Mouse (Mus musculus) testis, adult 2 months (tissue): ENCODE measurements around the gene Slc31a1. TPM values are rescaled to one million over a fixed set of nuclear protein-coding genes. Genes with fewer than 3 reads are reported as not detected.

Source experiments
- H3K27ac ChIP-seq: fragments of 200-500 bp; 2 replicates; pipeline ENCODE4 v1.5.1; 2012; ENCODE audit warnings: low read depth, low read length; ENCODE audit not compliant: control insufficient read depth, insufficient read depth
- H3K27me3 ChIP-seq: fragments of 200-500 bp; 2 replicates; pipeline ENCODE4 v1.6.1; 2012; ENCODE audit warnings: mild to moderate bottlenecking, low read length, moderate library complexity; ENCODE audit not compliant: control insufficient read depth, insufficient read depth
- H3K36me3 ChIP-seq: fragments of 200-500 bp; 2 replicates; pipeline ENCODE4 v1.6.1; 2012; ENCODE audit warnings: mild to moderate bottlenecking, low read length; ENCODE audit not compliant: control insufficient read depth, insufficient read depth
- H3K4me1 ChIP-seq: fragments of 200-500 bp; 2 replicates; pipeline ENCODE4 v1.6.1; 2012; ENCODE audit warnings: low read length; ENCODE audit not compliant: control insufficient read depth, insufficient read depth
- H3K4me3 ChIP-seq: fragments of 200-500 bp; 2 replicates; pipeline ENCODE4 v1.5.1; 2012; ENCODE audit warnings: low read depth, mild to moderate bottlenecking, low read length, moderate library complexity, mixed read lengths; ENCODE audit not compliant: control insufficient read depth
- CTCF ChIP-seq: fragments of 200-500 bp; IDR thresholded peaks from 2 replicates; pipeline ENCODE4 v1.5.1; 2012; ENCODE audit warnings: low read depth, mild to moderate bottlenecking, inconsistent platforms, low read length, moderate library complexity; ENCODE audit not compliant: control insufficient read depth, insufficient read depth, insufficient replicate concordance
- POLR2A ChIP-seq: fragments of 200-500 bp; IDR thresholded peaks from 2 replicates; pipeline ENCODE4 v1.6.1; 2012; ENCODE audit warnings: low read depth, mild to moderate bottlenecking, inconsistent platforms, low read length, moderate library complexity; ENCODE audit not compliant: control insufficient read depth
- polyA plus RNA-seq: library from polyadenylated mRNA; depleted of rRNA; stranded (reverse); fragments of >200 nt; gene quantifications from 2 replicates; pipeline ENCODE4 v1.2.3, GENCODE M21; 2012

Gene Slc31a1
- polyA plus RNA-seq, 1 experiment: 18.1 TPM

DNA sequence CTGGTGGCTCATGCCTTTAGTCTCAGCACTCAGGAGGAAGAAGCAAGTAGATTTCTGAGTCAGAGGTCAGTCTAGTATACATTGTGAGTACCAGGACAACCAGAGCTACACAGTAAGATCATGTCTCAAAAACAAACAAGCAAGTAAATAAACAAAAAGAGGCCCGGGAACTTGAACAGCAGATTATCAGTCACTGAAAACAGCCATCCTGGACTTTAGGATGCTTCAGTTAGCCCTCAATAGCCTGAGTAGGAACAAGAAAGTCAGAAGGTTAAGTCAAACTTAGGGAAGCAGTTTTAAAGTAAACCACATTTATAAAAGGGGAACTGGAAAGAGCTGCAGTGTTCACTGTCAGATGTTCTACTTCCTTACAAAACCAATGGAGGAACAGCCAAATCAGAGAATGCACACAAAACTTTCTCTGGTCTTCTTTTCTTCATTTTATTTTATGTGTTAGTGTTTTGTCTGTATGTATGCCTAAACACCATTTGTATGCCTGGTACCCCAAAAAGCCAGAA is 2.8 kb upstream of the Slc31a1 start:
- TF ChIP-seq CTCF (no peak), POLR2A (no peak)
- peaks cover 2% of the 10 kb centered on the region; the same call in 1 of the 2 replicates for H3K4me1 ChIP-seq

DNA sequence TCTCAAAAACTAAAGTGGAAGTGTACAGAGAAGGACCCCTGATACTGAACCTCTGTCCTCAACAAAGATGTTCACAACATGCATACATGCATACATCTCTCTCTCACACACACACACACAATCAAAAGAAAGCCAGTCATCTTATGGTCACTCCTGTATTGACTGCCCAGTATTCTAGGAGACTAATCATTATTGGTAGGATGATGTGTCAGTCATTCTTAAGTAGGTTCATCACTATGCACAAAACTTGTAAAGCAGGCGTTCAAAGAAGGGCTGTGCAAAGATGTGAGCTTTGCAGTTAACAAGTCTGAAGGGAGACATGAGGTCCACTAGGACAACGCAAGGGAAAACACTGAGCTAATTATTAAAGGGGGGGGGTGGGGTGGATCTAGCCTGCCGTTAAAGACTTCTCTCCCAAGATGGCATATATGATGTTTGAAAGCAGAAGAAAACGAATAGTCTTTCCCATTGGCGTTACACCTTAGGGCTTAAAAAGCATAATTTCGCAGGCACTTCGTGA is 1.2 kb upstream of the Slc31a1 start:
- Histone ChIP-seq H3K4me1 (peaks cover 2% of the 10 kb centered on the region; the same call in 1 of the 2 replicates), H3K27me3 (no peaks in the 10 kb centered on the region), H3K4me3 (peak overlapping the region; percentile 91; the same call in 1 of the 2 replicates), H3K36me3 (no peaks in the 10 kb centered on the region), H3K27ac (peak overlapping the region; percentile 79; the same call in 1 of the 2 replicates)
- TF ChIP-seq CTCF (no peak), POLR2A (no peak)

More for the DNA sequence above, 2.8 kb upstream of the Slc31a1 start:
- Histone ChIP-seq H3K4me3 (no peak overlapping the region), H3K36me3 (no peaks in the 10 kb centered on the region), H3K27me3 (no peaks in the 10 kb centered on the region), H3K27ac (no peak overlapping the region)

DNA sequence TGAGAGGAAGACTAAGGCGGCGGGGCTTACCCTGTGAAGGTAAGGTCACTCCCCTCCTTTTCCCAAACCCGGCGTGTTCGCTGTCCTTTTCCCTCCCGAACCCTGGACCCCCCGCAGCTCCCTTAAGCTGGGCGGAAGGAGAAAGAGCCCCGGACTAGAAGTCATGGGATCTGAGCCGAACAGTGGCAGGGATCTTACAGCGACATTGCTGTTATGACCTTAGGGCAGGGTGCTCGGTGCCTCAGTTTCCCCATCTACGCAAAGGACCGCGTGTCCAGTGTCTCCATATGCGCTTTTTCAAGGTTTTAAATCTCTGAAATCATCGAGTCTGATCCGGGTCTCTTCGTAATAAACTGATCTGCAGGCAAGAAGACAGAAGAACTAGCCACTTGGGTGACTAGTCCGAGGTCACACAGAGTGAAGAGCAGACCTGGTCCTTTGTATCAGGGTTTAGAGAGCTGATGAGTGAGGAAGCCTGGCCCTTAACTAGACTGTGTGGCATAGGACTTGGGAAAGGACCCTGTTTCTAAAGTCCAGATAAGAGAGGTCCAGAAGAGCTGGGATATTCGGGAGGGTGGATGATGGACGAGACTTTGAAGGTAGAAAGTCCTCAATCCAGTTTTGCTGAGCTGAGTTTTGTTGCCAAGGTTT is 403 bp downstream of the Slc31a1 start:
- H3K27me3 ChIP-seq: no peaks in the 10 kb centered on the region
- H3K4me3 ChIP-seq: peak overlapping the region; percentile 91
- H3K36me3 ChIP-seq: no peaks in the 10 kb centered on the region
- TF ChIP-seq POLR2A (no peak), CTCF (no peak)
- H3K4me1 ChIP-seq: peaks cover 2% of the 10 kb centered on the region; the same call in 1 of the 2 replicates
- peak overlapping the region; percentile 83 for H3K27ac ChIP-seq

DNA sequence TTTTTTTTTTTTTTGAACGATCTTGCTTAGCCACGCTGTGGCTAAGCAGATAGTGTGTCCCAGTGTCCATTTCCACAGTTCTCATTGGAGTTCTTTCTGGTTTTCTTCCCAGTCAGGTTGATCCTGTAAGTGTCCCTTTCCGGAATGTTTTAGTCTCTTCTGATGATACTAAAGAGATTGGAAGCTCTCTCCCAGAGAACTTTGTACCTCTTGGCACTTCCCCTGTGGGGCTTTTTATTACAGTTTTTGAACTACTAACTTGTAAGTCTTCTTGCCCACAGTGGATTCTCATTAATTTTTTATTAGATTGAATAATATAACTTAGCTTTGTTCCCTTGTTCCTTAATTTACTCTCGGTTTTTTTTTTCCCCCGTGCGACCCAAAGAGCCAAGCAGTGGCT is 1.0 kb downstream of the Slc31a1 start:
- Histone ChIP-seq H3K4me1 (peaks cover 2% of the 10 kb centered on the region; the same call in 1 of the 2 replicates), H3K27ac (no peak overlapping the region), H3K4me3 (peak overlapping the region; percentile 91; the same call in 1 of the 2 replicates)

DNA sequence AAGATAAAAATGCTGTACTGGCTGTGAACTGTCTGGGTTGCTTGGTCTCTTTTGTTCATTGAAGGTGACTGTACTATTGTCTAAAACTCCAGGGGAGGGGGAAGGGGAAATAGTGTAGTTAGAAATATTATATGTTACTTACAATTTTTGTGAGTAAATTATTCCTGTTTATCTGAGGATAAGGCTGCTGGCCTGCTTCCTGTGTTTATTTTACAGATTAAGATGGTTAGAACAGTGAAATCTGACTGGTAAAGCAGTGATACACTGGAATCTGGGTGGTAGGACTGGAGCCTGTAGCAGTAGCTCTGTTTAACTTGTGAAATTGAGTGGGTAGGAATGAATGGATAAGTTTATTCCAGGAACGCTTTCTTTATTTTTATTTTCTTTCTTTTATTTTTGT is 1.5 kb downstream of the Slc31a1 start:
- no peak overlapping the region for H3K27ac ChIP-seq

More for the DNA sequence above, 1.0 kb downstream of the Slc31a1 start:
- no peaks in the 10 kb centered on the region for H3K27me3 ChIP-seq
- TF ChIP-seq POLR2A (no peak), CTCF (no peak)
- no peaks in the 10 kb centered on the region for H3K36me3 ChIP-seq

DNA sequence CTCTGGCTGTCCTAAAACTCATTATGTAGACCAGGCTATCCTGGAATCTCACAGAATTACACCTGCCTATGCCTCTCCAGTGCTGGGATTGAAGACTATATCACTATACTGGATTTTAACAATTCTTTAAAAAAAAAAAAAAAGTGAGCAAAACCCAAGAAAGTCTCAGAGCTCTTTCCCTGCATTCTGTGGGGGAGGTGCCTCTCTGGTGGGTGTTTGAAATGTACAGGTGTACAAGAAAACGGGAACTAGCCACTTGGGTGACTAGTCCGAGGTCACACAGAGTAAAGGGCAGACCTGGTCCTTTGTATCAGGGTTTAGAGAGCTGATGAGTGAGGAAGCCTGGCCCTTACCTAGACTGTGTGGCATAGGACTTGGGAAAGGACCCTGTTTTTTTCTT is 1.9 kb downstream of the Slc31a1 start:
- no peaks in the 10 kb centered on the region for H3K27me3 ChIP-seq
- no peak overlapping the region for H3K4me3 ChIP-seq
- peaks cover 2% of the 10 kb centered on the region; the same call in 1 of the 2 replicates for H3K4me1 ChIP-seq
- TF ChIP-seq CTCF: no peak
- no peak for TF ChIP-seq POLR2A
- no peak overlapping the region for H3K27ac ChIP-seq
- H3K36me3 ChIP-seq: no peaks in the 10 kb centered on the region

More for the DNA sequence above, 1.5 kb downstream of the Slc31a1 start:
- H3K36me3 ChIP-seq: no peaks in the 10 kb centered on the region
- TF ChIP-seq CTCF (no peak), POLR2A (no peak)
- H3K27me3 ChIP-seq: no peaks in the 10 kb centered on the region
- peaks cover 2% of the 10 kb centered on the region; the same call in 1 of the 2 replicates for H3K4me1 ChIP-seq
- H3K4me3 ChIP-seq: no peak overlapping the region

DNA sequence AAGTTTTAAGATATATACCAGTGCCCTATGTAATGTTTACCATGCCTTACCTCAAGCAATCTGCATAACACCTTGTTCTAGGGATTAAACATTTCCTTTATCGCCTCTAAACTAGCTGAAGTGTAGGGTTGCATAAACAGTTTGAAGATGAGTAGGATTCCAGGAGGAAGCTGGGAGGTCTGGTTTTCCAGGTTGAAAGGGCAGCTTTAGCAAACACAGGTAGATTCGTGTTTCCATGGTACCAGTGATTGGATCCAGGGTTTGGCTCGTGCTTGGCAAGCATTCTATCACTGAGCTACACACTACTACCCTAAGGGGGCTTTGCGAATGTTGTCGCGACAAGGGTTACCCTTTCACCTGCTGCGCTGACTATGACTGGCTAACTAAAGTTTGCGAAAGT is 3.8 kb downstream of the Slc31a1 start:
- TF ChIP-seq POLR2A (no peak), CTCF (no peak)
- Histone ChIP-seq H3K4me3 (no peak overlapping the region), H3K36me3 (no peaks in the 10 kb centered on the region), H3K27ac (no peak overlapping the region), H3K27me3 (no peaks in the 10 kb centered on the region), H3K4me1 (peaks cover 2% of the 10 kb centered on the region; the same call in 1 of the 2 replicates)
